In the genomic region with DNA sequence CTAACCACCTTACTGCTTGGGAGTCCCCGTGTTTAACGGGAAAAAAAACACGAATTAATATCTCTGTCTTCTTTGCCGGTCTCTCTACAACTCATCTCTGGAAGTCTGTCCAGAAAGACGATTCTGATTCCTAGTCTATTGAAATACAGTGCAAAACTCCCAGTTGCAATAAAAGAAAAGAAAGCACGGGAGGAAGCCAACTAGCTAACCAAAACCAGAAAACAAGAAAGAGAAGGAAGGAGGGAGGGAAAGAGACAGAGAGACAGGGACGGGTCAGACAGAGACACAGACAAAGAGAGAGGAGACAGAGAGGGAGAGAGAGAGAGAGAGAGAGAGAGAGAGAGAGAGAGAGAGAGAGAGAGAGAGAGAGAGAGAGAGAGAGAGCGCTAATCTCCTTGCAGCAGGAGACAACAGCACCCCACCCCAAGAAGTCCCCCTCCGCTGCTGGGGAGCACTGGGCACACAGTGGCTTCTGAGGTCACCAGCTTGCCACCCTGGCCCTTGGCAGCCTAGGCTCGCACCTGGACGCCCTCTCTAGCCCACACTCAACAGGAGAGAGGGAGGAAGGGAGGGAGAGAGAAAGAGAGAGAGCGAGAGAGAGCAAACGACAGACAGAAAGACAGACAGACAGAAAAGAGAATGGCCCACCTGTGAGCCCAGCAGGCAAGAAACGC, we compare ENCODE assay signal across 8 mouse cellular contexts.
DNase-seq lines count a peak whose midpoint lies in the region; ATAC-seq and TF ChIP-seq lines count a peak whose summit lies in the region.

No protein-coding gene starts in this region.

- no peak for TF ChIP-seq CTCF in MEL (IDR thresholded peaks at IDR 0.05 in 2 of 3, conservative IDR thresholded peaks at IDR 0.05 in 1 of 3; ENCODE audit: control insufficient read depth in 1 of 3, insufficient read depth in 1 of 3, low read depth in 2 of 3, low read length in 3 of 3, poor library complexity in 1 of 3, severe bottlenecking in 1 of 3)

- TF ChIP-seq EP300 in MEL (IDR thresholded peaks at IDR 0.05; ENCODE audit: low read depth in 1 of 2, low read length in 2 of 2): no peak

- WGBS in kidney, embryonic 15.5 days: under 1% methylated on average over 13 of the region's 14 CpGs
- under 1% methylated on average over 14 of the region's 14 CpGs for WGBS in forebrain, embryonic 12.5 days
- under 1% methylated on average over 14 of the region's 14 CpGs for WGBS in limb, embryonic 11.5 days

- H3K9ac ChIP-seq in kidney, embryonic 15.5 days: peak overlapping the region; percentile 42
- H3K9ac ChIP-seq in MEL (ENCODE audit: control insufficient read depth, low read depth, low read length, poor library complexity, severe bottlenecking): peak overlapping the region; percentile 66
- H3K9ac ChIP-seq in forebrain, embryonic 12.5 days: peak overlapping the region; percentile 44
- H3K9ac ChIP-seq in limb, embryonic 11.5 days (ENCODE audit: low read length): peak overlapping the region; percentile 34; the same call in 1 of the 2 replicates

- no peaks in the 10 kb centered on the region for H3K9me3 ChIP-seq in kidney, embryonic 15.5 days (replicated peaks)
- no peaks in the 10 kb centered on the region for H3K9me3 ChIP-seq in MEL (replicated peaks; ENCODE audit: insufficient read depth, low read length)
- no peaks in the 10 kb centered on the region for H3K9me3 ChIP-seq in forebrain, embryonic 12.5 days
- no peaks in the 10 kb centered on the region for H3K9me3 ChIP-seq in limb, embryonic 11.5 days (ENCODE audit: control insufficient read depth, low read length)

- H3K27me3 ChIP-seq in kidney, embryonic 15.5 days: peaks cover 66% of the 10 kb centered on the region
- H3K27me3 ChIP-seq in MEL (ENCODE audit: control insufficient read depth in 1 of 2, insufficient read depth in 2 of 2, low read length in 2 of 2): peaks cover 6 to 43% of the 10 kb centered on the region in 2 experiments; a peak in 3 of 4 replicates
- H3K27me3 ChIP-seq in forebrain, embryonic 12.5 days: peaks cover 56% of the 10 kb centered on the region
- H3K27me3 ChIP-seq in limb, embryonic 11.5 days (ENCODE audit: control insufficient read depth, insufficient read depth, low read length): peaks cover 27% of the 10 kb centered on the region

- TF ChIP-seq RAD21 in MEL (IDR thresholded peaks at IDR 0.05; ENCODE audit: low read depth, low read length): no peak

- peak overlapping the region; percentile 83 for H3K4me2 ChIP-seq in kidney, embryonic 15.5 days
- H3K4me2 ChIP-seq in forebrain, embryonic 12.5 days: peak overlapping the region; percentile 58
- H3K4me2 ChIP-seq in limb, embryonic 11.5 days (ENCODE audit: low read depth, severe bottlenecking): peak overlapping the region; percentile 58

- DNase-seq in kidney, postnatal 36 days: no peak
- DNase-seq in MEL (ENCODE audit: low read depth, low spot score): peak; percentile 44
- no peak for DNase-seq in limb, embryonic 11.5 days (ENCODE audit: low spot score)
- DNase-seq in naive thymus-derived CD4-positive, alpha-beta T cell, adult 2 months (ENCODE audit: low read depth): peak; percentile 59
- DNase-seq in urinary bladder, postnatal 25 days (ENCODE audit: low spot score): no peak
- no peak for DNase-seq in embryo, embryonic 9.5 days (ENCODE audit: extremely low spot score)

- H3K4me1 ChIP-seq in kidney, embryonic 15.5 days: peaks cover 25% of the 10 kb centered on the region
- peaks cover 0 to 7% of the 10 kb centered on the region in 2 experiments; a peak in 1 of 4 replicates for H3K4me1 ChIP-seq in MEL (ENCODE audit: control insufficient read depth in 1 of 2, insufficient read depth in 2 of 2, low read length in 2 of 2)
- H3K4me1 ChIP-seq in forebrain, embryonic 12.5 days: peaks cover 21% of the 10 kb centered on the region
- H3K4me1 ChIP-seq in limb, embryonic 11.5 days (ENCODE audit: control insufficient read depth, insufficient read depth, low read length): peaks cover 18% of the 10 kb centered on the region

- H3K79me2 ChIP-seq in MEL (ENCODE audit: control insufficient read depth, insufficient read depth, low read length, poor library complexity): no peaks in the 10 kb centered on the region

- 0 out of 4 replicates have a peak, but pooled peaks of 1 of the 2 experiments have one; percentile 10 for TF ChIP-seq POLR2A in MEL (IDR thresholded peaks at IDR 0.05; ENCODE audit: control insufficient read depth in 1 of 2, insufficient read depth in 1 of 2, low read depth in 1 of 2, low read length in 2 of 2, poor library complexity in 1 of 2)

- 0 out of 2 replicates have a peak, but pooled peaks have one; percentile 30 for ATAC-seq in kidney, embryonic 15.5 days (replicated peaks; ENCODE audit: low FRiP score)
- ATAC-seq in forebrain, embryonic 12.5 days (ENCODE audit: low FRiP score): peak; percentile 31; the same call in 1 of the 2 replicates
- ATAC-seq in limb, embryonic 11.5 days (ENCODE audit: insufficient number of reproducible peaks, low FRiP score, low TSS enrichment, low read depth): no peak

- peak overlapping the region; percentile 47 for H3K4me3 ChIP-seq in kidney, embryonic 15.5 days (replicated peaks)
- H3K4me3 ChIP-seq in MEL (ENCODE audit: control insufficient read depth in 1 of 2, insufficient read depth in 1 of 2, low read depth in 2 of 2, low read length in 2 of 2): peak overlapping the region; percentile 66 to 85
- H3K4me3 ChIP-seq in forebrain, embryonic 12.5 days (replicated peaks): peak overlapping the region; percentile 43
- H3K4me3 ChIP-seq in limb, embryonic 11.5 days (ENCODE audit: low read depth, low read length): peak overlapping the region; percentile 29

- no peak overlapping the region for H3K27ac ChIP-seq in kidney, embryonic 15.5 days
- H3K27ac ChIP-seq in MEL (ENCODE audit: control insufficient read depth, low read depth, low read length): no peak overlapping the region; the same call in 1 of the 2 replicates
- no peak overlapping the region for H3K27ac ChIP-seq in forebrain, embryonic 12.5 days
- H3K27ac ChIP-seq in limb, embryonic 11.5 days (replicated peaks; ENCODE audit: low read depth, low read length): no peak overlapping the region

- H3K36me3 ChIP-seq in kidney, embryonic 15.5 days: no peaks in the 10 kb centered on the region
- H3K36me3 ChIP-seq in MEL (ENCODE audit: control insufficient read depth in 1 of 2, insufficient read depth in 2 of 2, low read length in 2 of 2): no peaks in the 10 kb centered on the region; a peak in 1 of 4 replicates
- H3K36me3 ChIP-seq in forebrain, embryonic 12.5 days (replicated peaks): no peaks in the 10 kb centered on the region
- H3K36me3 ChIP-seq in limb, embryonic 11.5 days (ENCODE audit: control insufficient read depth, insufficient read depth, low read length): no peaks in the 10 kb centered on the region

TF ChIP-seq in MEL, 35 proteins besides CTCF, POLR2A, EP300 and RAD21:
- peak; percentile 86 for TF ChIP-seq JUND (IDR thresholded peaks at IDR 0.05; ENCODE audit: low read depth, low read length)
- 0 out of 2 replicates have a peak, but pooled peaks have one; percentile 20 for TF ChIP-seq NELFE (IDR thresholded peaks at IDR 0.05; ENCODE audit: low read depth, low read length)
- no peak for TF ChIP-seq NRF1 (IDR thresholded peaks at IDR 0.05; ENCODE audit: insufficient read depth, low read depth, low read length, poor library complexity, severe bottlenecking)
- no peak for TF ChIP-seq CHD2 (IDR thresholded peaks at IDR 0.05; ENCODE audit: low read length)

Comparison
In these comparisons a context has a peak if more than half of its experiments do, and no peak if none do; other contexts are left out.
1. DNase-seq: peak in MEL (single experiment) and naive thymus-derived CD4-positive, alpha-beta T cell, adult 2 months (single experiment); none in kidney, postnatal 36 days (0 of 2), limb, embryonic 11.5 days (single experiment), urinary bladder, postnatal 25 days (single experiment) and embryo, embryonic 9.5 days (single experiment).
2. Peak in every context shown above with its lines, with median percentiles within 50 percentile points of each other: H3K4me2 ChIP-seq, H3K4me3 ChIP-seq and H3K9ac ChIP-seq.